Mouse (Mus musculus) layer of hippocampus, adult 18-20 months (tissue): ENCODE measurements around the gene Cfap74. TPM values are rescaled to one million over a fixed set of nuclear protein-coding genes. Genes with fewer than 3 reads are reported as not detected.

Experiments used
- DNase-seq, 2 experiments: peaks; one replicate each; pipeline ENCODE4 v3.0.0; 2022; ENCODE audit warnings: low spot score in 2 of 2
- long read RNA-seq: library from polyadenylated mRNA; stranded (forward); transcript quantifications from one replicate; pipeline ENCODE4 v2.0.0, GENCODE M21; 2021
- total RNA-seq, 2 experiments: library from RNA; stranded (reverse); gene quantifications; 2 replicates each; pipeline ENCODE4 v1.2.3; 2021

Cfap74 gene
- 10 to 100 TPM; 10.5 to 11.1 TPM for total RNA-seq
- long read RNA-seq, partial matches to known transcripts: 1 of 13 reads
- long read RNA-seq, other reads (novel, unspliced or antisense): 9 of 13 reads

DNA sequence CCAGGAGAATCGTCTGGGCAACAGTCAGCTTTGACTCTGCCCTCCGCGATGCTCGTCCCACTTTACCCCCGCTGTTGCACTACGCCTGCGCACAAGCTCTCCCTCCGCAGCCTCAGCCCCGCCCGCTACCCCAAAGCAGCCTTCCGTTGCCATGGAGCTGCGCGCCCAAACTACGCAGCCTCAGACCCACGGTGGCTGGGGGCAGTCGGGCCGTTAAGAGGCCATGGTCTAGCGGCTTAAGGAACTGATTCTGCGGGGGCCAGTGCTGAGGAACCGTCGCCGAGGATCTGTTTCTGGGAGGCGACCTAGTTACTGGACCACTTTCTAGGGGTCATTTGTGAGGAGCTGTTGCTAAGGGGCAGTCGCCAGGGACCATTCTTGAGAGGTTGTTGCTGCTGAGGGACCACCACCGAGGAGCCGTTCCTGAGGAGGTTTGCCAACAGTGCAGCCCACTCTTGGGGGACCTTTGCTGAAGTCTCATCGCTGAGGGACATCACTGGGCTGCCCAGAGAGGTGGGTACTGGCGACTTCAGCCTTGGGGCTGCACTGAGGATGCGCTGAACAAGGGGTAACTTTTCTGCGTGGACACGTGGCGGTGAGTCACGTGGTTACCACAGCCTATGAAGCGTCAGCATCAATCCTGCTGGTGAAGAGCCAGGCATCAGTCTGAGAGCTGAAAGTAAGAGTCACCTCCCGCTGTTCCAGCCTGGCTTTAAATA, at the start of gene Cfap74:
Gene Cfap74, plus strand, starts transcription at position 133 of the 719 bp plus-strand sequence.
- peak; percentile 85 to 89 for DNase-seq

DNA sequence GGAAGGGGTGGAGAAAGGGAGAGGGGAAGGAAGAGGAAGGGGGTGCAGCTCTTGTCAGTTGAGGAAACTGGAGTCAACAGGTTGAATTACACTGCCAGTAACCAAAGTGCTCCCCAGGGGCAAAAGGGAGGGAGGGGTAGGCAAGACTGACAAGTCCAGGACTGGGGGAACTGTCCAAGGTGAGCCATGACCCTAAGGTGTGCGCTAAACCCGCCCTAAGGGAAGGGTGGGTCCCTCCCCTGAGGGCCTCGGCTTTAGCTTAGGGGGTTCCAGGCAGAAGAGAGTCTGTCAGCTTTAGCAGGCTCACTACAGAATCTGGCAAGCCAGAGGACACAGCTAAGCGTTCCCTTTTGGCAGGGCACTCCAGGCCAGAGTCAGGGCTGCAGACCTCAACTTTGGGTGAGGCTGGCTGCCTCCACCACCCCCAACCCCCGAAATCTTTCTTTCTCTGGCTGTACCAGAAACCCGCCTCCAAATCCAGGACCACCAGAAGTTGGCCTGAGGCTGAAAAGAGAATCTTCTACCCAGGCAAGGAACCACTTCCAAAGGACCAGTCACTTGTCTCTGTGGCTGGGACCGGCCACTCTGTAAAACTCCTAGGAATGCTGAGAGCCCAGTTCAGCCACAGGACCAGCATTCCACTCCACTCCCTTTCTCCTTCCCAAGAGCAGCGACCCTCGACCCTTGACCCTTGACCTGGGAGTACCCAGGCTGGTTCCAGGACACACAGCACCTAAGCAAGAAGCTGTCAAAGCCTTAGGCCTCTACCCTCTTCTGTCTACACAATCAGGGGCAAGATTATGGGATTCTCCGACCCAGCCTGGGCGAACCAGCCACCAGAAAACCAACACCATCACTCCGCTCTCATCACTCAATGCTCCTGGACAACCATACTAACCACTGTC, 49.2 kb upstream of the Cfap74 start:
- DNase-seq: no peak

DNA sequence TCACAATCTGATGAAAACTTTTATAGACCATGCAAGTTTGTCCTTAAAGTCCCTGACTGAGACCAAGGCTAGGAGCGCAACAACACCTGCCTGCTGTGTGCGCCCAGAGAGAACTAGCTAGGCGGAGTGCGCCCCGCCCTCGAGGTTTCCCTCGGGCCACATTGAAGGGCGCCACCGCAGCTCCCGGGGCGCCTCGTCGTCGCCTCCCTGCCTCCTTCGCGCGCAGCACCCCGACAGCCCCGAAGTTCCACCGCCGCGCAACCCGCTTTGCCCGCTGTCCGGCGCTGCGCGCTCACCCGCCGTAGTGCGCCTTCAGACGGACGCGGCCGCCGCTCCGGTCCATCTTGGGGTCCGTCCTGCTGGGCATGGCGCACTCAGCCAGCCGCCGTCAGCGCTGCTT, 48.1 kb upstream of the Cfap74 start:
- DNase-seq: no peak

DNA sequence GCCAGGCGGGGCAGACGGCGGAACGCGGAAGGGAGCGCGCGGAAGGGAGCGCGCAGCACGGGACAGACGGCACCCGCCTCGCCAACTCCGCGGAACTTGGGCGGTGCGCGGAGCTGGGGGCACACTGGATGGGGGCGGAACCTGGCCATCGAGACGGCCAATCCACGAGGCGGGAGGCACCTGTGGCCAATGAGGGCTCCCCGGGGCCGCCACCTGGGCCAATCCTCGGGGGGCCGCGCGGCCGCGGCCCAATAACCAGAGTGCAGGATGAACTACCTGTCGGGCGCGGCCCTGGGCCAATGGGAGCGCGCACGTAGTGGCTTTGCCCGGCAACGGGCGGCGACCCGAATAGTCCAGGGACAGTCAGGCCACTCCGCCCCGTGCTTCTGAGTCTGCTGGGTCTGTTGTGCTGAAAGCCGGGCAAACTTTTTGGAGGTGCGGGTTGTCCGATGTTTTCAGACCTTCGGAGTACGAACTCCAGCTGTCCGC, 47.6 kb upstream of the Cfap74 start, which contains the start of gene Prkcz:
Gene Prkcz, minus strand, starts transcription at position 59 of the 489 bp plus-strand sequence.
- DNase-seq: peak; percentile 28 to 63

DNA sequence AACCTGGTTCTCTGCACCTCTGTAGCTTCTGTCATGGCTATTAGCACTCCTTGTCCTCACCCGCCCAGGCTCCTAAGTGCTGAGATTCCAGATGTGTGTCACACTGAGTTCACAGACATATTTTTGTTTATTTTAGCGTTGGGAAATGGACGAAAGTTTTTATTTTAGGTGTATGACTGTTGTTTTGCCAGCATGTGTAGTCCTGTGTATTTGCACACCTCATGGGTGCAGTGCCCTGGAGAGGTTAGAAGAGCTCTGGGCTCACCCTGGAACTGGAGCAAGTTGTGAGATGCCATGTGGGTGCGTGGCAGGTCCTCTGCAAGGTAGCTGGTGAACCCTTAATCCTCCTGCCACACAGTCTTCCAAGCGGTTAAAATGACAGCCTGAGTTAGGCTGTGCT, 46.5 kb upstream of the Cfap74 start:
- no peak for DNase-seq

DNA sequence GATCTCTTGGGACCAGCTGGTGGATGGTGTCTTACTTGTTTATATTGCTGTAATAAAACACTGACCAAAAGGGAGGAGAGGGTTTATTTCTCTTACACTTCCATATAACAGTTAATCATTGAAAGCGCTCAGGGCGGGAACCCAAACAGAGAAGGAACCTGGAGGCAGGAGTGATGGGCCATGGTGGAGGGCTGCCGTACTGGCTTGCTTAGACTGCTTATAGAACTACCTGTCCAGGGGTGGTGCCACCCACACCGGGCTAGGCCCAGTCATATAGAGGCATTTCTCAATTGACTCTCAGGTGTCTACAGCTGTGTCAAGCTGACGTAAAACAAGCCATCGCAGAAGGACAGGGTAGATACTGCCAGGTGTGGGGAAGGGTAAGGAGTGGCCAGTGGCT, 42.2 kb upstream of the Cfap74 start:
- no peak for DNase-seq

DNA sequence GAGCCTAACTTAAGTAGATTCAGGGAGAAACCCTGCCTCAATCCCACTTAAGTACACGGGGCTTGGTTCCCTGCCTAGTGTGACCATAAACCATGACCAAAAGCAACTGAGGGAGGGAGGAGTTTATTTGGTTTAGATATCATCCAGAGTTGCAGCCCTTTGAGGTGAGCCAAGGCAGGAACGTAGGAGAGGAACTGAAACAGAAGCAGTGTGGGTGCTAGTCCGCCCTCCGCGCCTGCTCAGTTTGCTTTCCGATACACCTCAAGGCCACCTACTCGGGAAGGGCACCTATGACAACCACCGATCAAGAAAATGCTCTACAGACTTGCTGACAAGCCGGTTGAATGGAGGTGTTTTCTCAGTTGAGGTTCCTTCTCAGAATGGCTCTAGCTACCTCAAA, 41.3 kb upstream of the Cfap74 start:
- DNase-seq: no peak

DNA sequence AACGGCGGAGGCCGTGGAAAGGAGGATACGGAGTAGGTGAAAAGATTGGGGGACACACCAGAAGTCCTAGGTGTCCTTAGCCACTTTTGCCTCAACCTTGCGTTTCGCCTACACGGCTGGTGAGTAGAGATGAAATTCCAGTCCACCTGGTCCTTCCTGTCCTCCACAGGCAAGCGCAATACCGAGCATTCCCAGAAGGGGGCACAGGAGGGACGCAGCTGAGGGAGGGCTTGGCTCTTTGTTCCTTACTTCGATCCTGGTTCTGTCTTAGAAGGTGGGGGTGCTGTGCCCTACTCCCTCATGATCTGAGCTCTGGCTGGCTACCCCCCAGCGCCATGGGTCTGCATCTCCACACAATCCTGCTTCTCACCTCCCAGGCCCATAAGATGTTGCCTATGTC, 40.3 kb upstream of the Cfap74 start:
- peak; percentile 64 to 84 for DNase-seq

DNA sequence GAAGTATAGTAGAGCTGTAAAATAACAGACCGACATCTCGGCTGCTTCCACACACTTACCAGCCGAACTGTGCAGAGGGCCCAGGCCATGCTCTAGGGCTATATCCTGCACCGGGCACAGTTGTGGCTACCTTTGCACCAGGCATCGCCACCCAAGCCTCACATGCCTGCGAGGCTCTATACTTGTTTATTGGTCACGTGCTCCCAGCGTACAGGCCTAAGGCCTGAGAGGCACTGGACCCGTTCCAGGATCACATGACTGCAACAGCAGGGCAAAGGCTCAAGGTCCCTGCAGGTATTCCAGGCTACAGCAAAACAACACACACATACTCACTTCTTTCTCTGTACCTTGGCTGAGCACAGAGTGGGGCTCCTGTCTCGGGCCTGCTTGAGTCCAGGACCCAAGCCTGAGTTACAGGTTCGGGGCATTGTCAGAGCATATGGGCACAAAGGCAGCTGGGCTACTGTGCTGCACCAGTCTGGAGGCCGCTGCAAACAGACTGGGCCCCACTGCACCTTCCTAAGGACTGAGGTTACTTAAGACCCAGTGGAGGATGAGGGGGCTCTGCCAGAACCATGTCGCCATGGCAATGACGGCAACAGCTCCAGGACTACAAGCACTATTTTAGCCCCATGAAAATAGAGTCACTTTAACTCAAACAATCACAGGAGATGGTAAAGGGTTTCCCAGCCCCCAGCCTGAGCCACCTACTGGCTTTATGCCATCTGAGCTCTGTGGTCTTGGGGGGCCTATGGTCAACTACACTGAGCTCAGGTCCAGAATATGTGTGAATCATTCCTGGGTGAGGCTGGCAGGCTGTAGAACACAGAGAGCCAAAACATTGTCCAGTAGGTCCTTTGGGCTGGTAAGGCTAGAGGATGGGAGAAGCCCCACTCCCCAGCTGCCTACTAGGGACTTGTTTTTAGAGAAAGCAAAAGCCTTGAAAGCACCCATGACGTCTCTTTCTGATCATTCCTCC, 38.0 kb upstream of the Cfap74 start:
- no peak for DNase-seq

DNA sequence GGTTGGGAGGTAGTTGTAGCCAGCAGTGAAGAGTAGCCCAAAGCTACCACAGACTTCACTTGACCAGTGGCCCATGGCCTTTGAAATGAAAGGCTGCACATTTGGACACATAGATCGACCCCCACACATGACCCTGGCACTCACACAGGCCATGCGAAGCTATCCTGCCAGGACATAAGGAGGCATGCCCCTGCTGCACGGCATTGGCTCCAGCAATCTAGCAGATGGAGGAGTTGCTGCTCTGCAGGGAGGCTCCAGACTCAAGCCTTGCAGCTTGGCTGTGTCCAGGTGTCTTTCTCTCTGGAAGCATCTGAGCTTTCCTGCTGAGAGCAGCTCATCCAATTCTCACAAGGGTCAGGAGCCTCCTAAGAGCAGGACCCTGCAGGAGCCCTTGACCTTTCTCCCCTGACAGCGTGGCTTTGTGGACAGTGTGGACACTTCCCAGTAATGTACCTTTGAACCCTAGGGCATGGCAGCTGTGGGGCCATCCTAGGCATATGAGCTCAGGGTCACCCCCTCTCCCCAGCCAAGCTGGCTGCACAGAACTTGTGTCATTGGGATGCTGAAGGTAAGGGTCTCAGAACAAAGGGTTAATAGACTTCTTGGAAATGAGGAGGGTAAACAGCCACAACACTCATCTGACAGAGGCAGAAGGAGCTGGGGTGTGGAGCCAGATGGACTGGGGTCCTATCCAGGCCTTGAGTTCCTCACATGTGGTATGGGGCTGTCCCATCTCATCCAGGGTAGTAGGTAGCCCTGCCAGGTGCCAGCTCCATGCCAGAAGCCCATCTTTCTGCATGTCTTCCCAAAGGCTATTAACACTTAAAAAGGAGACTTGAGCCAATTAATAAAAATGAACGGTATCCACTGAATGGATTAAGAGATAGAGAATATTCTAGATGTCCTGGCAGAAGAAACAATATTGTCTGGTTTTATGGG, 36.9 kb upstream of the Cfap74 start:
- DNase-seq: no peak

DNA sequence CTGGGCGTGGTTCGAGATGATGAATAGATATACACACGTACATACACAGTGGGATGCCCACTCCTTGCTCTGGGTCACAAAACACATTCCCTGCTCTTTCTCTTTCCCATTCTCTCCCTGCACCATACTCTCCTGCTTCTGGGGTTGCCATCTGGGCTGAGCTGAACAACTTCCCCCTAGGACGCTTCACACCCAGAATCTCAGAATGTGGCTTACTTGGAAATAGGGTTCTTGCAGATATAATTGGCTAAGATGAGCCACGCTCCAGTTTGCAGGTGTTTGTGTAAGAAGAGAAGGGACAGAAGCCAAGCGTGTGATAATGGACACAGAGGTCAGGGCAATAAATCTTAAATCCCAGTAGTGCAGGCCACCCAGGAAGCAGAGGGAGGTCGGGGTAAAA, 27.0 kb upstream of the Cfap74 start:
- no peak for DNase-seq

DNA sequence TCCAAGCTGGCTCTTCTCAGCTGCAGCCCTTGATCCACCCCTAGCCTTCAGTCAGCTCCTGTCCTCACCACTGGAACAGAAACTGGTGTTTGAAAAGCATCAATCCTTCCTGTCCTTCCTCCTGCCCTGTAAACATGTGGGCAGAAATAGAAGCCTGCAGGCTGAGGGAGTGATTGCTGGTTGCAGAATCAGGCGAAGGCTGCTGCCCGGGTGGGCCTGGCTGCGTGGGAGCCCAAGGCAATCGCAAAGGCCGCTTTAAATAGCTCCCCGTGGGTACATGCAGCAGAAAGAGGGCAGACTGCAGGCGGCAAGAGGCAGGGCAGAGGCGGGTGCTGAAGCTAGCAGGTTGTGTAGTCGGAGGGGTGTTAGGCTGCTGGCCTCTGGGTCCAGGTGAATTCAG, 26.2 kb upstream of the Cfap74 start:
- DNase-seq: peak; percentile 62 to 75

DNA sequence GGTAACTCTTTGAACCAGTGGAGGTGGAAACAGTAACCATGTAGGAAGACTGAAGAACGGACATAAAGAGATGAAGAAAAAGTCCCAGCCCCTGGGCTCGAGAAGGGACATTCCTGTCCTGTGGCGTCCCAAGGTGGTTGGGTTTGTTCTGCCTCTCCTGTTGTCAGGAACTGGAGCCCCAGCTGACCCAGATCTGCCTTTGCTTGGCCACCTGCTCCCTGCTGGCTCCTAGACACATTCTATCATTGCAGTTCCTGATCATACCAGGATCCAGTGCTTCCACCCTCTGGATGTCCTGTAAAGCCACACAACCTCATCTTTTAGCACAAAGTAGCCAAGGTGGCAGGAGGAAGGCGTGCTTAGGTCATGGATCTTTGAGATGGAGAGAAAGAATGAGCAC, 25.7 kb upstream of the Cfap74 start:
- no peak for DNase-seq

DNA sequence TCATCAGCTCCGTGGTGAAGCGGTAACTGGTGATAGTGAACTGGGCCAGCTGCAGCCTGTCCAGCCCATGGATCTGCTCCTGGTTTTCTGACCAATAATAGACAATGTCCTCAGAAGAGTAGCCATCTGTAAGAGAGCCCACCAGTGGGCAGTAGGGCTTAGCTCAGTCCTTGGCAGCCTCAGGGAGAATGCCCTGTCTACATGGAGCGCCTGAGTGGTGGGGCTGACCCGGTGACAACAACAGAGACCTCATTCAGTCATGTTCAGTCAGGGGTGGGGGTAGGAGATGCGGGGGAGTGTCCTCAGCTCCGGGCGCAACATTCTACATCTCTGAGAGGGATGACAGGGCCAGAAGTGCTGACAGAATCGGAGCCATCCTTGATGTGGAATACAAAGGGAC, 21.8 kb upstream of the Cfap74 start:
- DNase-seq: no peak

DNA sequence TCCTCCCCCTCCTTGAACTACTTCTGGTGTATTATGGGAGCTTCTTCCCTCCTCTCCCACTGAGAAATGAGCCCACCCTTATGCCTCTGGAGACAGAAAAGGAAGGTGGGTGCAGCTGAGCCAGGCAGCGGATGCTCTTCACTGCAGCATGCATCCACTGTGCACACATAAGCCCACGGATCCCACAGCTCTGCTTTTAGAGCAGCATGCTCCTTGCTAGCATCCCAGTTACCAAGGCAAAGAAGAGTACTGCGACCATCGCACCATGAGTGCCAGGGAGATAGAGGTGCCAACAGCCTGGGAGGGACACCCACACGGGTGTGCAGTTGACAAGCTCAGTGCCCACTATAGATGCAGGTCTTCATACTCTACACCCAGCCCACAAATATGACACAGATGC, 13.5 kb upstream of the Cfap74 start:
- peak; percentile 44 to 54 for DNase-seq

DNA sequence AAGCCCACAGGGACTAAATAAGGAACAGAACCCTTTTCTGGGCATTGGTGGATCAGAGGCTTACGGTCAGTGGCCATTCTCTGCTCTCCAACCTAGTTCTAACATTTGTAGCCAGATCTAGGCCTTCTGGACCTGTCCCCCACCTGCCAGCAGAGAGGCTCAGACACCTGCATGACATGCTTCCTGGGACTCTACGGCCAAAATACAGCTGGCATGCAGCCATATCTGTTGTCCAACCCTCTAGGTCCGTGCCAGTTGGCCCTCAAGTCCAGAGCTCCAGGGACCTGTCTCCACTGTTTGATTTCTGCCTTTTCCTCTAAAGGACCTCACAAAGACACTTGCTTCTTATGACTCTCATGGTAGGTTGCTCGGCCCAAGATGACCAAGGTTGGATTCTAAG, 12.2 kb upstream of the Cfap74 start:
- no peak for DNase-seq

DNA sequence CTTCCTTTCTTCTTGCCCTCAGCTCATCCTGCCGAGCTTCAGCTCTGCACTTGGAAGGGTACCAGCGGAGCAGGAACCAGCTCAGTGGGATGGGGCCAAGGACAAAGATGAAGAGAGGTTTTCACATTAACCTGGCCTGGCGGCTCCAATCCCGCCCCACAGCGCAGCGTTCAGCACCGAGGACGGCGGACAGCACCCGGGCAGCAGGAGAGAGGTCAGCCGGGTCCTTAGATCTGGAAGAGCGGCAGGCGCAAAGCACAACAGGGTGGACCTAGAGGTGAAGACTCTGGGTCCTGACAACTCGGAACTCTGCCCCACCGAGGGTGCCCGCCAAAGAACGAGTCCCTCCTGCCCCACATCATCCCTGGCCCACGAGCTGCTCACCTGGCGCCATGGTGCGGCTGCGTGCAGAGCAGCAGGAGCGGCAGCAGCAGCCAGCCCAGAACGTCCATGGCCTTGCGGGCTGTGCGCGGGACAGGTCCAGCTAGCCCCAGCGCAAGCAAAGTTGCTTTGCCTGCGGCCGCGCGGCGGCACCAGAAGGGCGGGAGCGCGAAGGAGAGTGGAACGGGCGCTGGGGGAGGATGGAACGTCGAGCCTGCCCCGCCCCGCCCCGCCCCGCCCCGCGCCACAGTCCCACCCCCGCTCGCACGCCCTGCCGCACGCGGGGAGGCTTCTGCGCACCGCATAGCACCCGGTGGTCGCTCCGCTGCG, 11.3 kb upstream of the Cfap74 start, which contains the start of gene Gabrd:
Gene Gabrd, minus strand, starts transcription at position 602 of the 711 bp plus-strand sequence.
- peak in 1 of 2 experiments; percentile 48 for DNase-seq

DNA sequence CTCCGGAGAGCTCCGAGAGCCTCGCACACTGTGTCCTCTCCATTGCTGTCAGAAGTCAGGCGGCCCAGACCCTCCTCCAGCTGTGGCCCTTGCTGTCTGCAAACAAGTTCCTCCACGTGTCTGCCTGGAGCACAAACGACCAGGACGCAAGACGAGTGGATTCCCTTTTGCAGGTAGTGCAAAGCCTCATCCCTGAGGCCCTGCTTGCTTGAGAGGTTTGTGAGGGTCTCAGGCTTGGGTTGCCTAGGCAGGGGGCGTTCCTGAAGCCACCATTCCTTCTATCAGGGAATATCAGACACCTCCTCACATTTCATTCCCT, 10.8 kb upstream of the Cfap74 start:
- DNase-seq: no peak

DNA sequence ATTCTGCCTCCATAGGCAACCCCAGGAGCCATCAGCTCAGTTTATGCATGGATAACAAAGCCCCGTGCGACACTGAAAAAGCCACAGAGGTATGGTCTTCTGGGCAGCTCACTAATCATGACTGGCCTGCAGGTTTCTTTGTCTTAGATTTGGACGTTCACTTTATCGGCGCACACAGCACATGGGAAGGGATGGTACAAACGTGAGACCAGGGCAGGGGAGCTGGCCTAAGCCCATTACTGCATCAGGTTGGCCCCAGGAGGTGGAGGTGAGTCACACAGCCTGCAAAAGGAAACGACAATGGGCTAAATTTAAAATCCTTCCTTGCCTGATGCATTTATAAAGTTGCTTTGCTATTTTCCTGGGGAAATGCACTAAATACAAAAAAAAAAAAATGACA, 7.9 kb upstream of the Cfap74 start:
- DNase-seq: no peak
